Mouse (Mus musculus): ENCODE results near the gene Ltbp3.

- TF ChIP-seq CTCF (IDR thresholded peaks at IDR 0.05; ENCODE audit: insufficient read depth, low read depth, low read length) = no peak
- TF ChIP-seq POLR2A (IDR thresholded peaks at IDR 0.05; ENCODE audit: insufficient read depth, low read depth, low read length) = peak; percentile 89
Observed at GRCm38 (mm10) chr19:5729444-5729815, 11.3 kb upstream of the Ltbp3 start, which contains the start of gene Fam89b.

All from olfactory bulb, adult 2 months (tissue).